Mouse (Mus musculus): ENCODE measurements around the gene Tbc1d10a.

The Tbc1d10a gene

DNA sequence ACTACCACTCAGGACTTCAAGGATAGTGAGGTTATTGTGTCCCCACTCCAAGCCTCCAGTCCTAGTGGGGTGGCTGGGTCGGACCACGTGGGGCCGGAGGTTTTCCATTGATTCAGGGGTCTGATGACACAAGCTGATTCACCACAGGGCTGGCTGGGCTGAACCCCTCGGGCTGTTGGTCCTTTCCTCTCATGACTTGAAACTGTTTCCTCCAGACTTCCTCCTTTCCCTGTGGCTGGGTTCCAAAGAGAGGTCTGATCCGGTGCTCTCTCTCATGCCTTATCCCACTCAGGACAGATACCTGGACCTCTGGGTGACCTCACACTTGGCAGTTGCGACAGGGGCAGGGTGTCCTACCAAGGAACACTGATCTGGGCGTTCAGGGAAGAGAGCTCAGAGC lies 53.6 kb downstream of the Tbc1d10a start:
- no peak for DNase-seq

DNA sequence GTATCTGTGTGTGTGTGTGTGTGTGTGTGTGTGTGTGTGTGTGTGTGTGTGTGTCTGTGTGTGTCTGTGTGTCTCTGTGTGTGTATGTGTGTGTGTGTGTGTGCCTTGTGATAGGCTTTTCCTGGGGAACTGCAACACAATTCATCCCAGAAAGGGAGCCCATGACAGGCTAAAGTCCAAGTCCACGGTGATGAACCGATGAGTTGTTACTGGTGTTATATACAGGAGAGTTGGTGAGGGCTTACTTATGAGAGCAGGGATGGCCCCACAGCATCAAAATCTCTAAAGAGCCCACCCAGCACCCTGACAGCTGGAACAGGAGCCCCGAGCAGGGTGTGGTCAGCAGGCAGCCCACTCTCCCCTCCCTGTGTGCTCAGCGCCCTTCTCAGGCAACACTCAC lies 54.6 kb downstream of the Tbc1d10a start:
- DNase-seq = no peak

DNA sequence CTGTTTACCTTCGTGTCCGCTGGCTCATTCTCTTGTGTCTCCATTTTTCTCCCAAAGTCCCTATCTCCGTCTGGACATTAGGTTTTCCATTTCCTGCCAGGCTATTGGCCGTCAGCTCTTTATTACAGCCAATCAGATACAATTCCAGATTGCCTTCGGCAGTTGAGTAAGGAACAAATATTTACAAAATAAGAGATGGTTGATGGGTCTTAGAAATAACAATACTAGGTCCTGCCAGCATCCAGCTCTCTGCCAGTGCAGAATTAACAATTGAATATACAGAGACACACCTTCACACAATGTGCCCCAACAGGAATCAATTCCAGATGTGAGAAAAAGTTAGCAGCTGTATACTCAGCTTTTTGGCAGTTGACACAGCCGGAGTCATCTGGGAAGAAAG lies 59.5 kb downstream of the Tbc1d10a start:
- no peak for DNase-seq

DNA sequence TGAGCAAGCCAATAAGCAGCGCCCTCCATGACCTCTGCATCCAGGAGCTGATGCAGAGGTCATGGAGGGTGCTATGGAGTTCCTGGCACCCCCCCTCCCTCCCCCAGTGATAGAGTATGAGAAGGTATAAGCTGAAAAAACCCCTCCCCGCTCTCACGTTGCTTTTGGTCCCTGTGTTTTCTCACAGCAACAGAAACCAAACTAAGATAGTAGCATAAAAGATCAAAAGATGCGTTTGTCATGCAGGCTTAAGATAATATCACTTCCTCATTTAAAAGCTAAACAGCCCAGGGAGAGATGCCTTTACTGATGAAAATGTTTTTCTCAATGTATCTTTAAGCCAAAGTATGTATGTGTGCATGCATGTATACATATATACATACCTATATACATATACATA lies 60.0 kb downstream of the Tbc1d10a start:
- no peak for DNase-seq

DNA sequence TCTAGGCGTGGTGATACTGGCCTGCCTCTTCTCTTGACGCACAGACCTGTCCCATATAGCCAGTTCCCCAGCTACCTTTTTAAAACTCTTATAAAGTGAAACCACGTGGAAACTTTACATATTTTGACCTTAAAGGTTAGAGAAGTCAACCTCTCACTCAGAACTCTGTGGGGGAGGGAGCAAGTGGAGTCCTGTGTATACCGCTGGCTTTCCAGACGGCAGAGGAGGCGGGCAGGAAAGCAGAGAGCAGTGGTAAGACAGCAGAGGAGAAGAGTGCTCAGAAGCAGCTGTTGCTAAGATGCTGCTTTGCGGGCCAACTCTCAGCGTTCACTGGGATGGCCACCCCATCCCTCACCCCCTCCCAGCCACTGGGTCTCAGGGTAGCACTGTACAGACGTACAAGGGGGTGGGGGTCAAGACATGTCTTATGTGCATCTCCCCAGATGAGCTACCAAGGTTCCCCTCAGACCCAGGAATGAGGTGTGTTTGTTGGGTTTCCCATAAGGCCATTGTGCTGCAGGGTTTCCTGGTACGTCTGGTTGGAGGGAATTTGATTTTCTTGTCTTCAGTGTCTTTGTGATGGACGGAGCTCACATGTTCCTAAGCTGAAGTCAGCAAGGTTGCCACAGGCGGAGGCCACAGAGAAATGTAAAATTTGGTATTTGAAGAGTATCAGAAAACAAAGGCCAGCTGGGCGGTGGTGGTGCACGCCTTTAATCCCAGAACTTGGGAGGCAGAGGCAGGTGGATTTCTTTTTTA lies 60.8 kb downstream of the Tbc1d10a start:
- DNase-seq = no peak

DNA sequence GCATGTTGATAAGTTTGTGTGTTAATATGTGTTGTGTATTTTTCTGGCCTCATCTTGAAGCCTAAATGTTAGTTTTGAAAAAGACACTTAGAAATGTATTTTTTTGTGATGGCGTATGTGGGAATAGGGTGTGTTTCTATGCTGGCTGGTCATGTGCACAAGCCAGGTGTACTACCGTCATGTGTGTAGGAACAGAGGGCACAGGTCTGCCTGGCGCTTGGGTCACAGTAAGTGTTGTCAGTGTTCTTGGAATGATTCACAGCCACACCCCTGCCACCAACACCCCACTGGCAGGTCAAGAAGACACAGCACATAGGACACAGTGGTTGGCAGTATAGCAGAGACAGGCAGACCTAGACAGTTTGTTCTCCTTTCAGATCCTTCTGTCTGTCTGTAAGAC lies 62.6 kb downstream of the Tbc1d10a start:
- no peak for DNase-seq

DNA sequence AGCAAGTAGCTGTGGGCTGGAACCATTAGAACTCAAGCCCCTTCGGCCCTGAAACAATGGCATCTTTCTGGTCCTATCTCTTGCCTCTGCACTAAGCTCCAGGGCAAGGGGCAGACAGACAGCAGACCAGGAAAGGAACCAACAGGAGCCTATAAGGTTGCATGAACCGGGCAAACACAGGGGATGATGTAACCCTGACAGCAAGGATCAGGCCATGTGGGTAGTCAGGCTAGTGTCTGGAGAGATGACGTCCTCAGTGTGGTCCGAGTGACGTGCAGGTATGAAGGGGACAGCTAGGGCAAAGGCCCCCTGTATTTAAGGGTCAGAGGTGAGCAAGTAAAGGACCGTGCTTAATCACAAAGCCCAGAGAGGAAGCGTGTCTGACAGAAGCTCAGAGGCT lies 63.7 kb downstream of the Tbc1d10a start:
- no peak for DNase-seq

DNA sequence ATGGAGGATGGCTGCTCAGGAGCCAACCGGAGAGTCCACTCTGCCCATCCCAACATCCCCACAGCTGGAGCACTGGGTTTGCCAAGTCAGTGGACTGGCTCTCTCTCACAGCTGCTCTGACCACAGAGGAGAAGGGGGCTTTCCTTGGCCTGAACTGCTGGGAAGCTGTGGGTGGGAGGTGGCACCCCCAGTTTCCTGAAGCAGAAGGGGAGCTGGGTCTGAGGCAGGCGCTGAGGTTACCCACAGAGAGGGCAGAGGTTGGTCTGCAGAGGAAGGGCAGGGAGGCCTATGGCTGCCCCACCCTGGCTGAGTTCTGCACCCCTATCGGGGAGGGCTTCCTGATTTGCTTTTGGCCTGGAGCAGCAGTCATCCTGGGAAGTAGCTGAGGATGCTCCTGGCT lies 64.8 kb downstream of the Tbc1d10a start:
- no peak for DNase-seq

DNA sequence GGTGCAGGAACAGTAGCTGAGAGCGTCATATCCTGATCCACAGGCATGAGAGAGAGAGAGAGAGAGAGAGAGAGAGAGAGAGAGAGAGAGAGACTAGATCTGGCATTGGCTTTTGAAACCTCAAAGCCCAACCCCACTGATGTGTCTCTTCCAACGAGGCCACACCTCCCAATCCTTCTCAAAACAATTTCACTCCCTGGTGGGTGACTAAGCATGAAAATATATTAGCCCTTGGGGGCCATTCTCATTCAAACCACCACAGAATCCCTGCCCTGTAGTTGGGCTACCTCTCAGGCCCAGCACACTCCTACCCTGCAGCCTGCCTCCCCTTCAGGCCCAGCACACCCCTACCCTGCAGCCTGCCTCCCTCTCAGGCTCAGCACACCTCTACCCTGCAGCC lies 66.3 kb downstream of the Tbc1d10a start:
- no peak for DNase-seq

DNA sequence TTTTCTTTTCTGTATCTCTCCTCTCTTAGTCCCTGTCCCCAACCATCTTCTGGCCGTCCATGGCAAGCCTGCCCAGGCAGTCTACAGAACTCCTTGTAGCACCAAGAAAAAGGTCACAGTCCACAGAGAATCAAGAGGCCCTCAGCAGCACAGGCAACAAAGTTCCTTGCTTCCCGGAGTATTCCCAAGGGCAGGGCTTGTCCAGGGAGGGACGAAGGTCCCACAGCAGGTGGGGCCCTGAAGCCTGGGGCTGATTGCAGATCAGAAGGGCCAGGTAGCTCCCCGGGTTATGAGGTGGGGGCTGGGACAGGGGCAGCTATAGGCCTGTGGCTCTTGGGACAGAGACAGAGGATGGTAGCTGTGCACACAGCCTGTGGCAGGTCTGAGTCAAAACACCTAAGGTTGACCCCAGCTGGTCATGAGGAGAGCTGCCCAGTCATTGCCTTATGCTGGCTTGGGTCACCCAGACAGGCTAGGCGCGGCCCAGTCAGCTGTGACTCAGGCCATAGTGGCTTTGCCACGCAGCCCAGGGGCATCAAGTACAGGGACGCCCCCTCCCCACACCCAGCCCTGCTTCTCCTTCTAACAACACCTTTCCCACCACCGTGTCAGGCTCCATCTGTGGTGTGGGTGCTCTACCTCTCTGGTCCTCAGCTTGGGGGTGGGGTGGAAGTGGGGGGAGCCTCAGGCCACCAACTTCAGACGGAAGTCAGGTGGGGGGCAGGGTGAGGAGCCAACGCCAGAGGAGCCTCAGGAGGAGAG lies 70.4 kb downstream of the Tbc1d10a start, which contains the start of gene Lif:
Gene Lif (plus strand): TSS at position 712 of the 762 bp plus-strand sequence.
- no peak for DNase-seq

DNA sequence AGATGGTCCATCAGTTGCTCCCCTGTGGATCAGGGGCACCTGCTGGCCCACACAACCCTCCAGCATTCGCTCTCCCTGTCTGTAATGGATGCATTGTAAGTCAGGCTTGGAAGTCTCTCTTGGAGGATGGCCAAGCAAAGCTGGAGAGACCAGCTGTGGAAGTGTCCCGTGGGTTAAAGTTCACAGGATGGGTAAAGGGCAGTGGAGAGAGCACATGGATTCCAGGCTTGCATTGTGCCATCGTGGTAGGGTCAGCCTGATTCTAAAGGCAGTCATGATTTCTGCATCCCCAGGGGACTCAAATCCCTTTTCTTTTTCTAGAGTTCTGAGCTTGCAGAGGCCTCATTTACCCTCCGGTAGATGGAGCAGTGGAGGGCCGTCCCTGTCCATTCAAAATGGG lies 71.2 kb downstream of the Tbc1d10a start:
- DNase-seq = no peak

DNA sequence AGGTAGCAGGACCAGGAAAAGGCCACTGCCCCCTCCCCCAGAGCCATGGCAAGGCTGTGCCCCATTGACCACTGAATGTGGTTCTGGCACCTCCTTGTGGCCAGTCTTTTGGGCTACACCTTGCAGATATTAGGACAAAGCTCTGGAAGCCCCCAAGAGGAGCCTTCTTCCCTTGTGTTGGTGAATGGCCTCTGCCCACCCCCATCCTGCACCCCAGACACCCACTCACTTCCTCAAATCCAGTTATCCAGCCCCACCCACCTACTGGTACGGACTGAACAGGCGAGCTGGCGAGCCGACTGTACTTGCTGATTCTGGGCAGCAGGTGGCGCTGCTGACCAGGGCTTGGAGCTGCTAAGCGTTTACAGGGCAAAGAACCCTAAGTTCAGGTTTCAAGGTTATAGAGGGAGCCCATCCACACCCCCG lies 72.1 kb downstream of the Tbc1d10a start:
- DNase-seq = peak; percentile 78

DNA sequence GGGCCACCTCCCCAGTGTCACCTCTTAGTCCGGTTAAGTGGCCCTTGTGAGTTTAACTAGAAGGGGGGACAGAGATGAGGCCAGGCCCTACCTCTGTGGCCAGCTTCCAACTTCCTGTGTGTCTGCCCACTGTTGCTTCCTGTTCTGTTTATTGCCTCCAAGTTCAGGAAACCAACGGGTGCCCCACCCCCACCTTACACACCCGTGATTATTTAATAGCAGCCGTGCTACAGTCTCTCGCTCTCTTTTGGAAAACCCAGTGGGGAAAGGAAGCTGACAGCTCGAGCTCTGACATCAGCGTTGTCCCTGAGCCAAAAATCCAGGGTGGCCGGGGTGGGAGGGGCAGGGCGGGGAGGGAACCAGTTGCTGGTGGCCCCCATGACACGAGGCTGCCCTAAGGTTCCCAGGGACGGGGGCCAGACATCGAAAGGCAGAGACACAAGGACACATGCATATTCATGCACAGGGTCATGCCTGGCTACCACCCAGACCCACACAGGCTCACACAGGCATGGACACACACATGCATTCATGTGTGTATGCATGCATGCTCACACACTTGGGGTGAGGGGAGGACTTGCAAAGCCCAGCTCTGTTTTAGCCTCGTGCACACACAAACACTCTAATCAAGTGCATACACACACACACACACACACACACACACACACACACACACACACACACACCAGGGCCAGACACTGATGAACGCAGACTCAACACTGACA lies 74.0 kb downstream of the Tbc1d10a start:
- no peak for DNase-seq

DNA sequence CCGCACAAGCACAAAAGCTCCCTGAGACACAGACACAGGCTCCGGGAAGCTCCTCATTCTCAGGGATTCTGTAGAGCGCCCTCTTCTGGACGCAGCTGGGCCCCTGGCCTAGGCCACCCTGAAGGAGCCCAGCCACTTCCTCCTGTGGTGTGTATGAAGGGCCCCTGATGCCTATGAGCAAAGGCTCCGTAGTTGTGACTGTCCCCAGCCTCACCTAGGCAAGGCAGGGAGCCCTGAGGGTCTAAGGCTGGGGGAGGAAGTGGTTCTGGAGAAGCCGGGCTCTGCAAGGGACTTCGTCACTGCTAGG lies 74.6 kb downstream of the Tbc1d10a start:
- DNase-seq = peak; percentile 67

DNA sequence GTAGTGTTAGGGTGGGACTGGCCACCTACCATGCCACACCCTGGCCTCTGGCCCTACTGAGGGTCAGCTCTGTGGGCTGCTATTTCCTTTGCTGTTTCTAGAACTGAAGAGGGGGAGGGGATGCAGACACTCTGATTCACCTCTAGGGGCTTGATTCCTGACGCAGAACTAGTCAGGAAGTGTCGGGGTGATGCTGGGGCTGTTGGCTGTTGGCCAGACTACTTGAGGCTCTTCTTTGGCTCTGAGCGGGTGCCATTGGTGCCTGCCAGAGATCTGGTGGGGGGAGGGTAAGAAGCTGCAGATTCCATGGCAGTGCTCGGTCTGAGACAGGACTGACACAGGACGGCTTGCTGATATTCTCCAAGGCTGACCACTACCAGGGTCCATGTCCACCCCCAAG lies 75.4 kb downstream of the Tbc1d10a start:
- peak; percentile 50 for DNase-seq

DNA sequence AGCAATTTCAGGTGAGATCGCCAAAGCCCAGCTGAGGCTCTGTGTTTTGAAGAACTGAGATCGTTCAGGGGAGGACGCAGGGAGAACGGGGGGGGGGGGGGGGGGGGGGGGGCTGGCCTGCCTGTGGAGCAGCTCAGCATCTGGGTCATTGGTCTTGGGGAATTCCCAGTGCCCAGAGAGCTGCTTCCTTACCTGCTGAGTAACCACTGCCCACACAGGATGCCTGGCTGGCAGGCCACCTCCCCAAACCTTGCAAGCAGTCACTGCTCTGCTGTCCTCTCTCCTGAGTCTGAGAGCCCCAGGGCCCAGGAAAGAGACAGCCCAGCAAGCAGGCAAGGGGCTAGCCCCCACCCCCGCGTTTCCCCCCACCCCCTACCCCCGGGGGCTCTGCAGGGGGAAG lies 76.3 kb downstream of the Tbc1d10a start:
- DNase-seq = no peak

DNA sequence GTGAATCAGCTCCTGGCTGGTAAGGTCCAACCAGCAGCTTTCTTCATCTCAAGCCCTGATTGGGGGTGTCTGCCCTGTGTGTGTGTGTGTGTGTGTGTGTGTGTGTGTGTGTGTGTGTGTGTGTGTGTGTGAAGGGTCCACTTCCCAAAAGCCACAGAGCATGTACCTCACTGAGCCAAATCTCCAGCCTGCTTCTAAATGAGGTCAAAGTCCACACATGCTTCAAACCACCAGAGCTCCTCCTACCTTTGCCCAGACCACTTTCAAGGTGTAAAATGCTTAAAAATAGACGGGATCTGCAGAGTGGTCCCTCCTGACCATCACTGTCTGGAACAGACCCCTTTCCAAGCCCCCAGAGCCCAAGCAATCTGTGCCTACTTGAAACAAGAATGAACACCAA lies 76.7 kb downstream of the Tbc1d10a start:
- DNase-seq = no peak

DNA sequence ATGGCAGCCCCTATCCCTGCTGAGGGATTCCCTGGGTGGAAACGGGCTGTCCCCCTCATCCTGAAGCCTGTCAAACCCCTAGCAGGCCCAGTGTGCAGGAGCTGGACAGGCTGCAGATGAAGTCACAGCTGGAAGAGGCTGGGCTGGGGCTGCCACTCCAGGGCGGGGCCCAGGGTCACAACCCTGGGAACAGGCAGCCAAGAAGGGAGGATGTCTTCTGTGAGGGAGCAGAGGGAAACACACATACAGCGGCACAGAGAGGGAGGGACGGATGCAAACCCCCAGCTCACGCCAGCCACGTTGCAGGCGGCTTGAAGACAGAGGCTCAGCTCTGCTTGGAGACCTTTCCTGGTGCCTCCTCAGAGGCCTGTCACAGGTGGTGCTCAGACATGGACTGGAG lies 77.5 kb downstream of the Tbc1d10a start:
- DNase-seq = no peak
